Mouse (Mus musculus) myocyte (in vitro differentiated cells): Measurements from ENCODE around the gene Ccdc157. TPM values are rescaled to one million over a fixed set of nuclear protein-coding genes. Genes with fewer than 3 reads are reported as not detected.
A peak's percentile ranks its signal among the peaks of the same experiment; 100 is the strongest.

Source experiments
- H3K27me3 ChIP-seq: one replicate; pipeline ENCODE4 v1.6.1; 2011; ENCODE audit not compliant: control insufficient read depth, insufficient read depth, insufficient read length
- H3K36me3 ChIP-seq: one replicate; pipeline ENCODE4 v1.6.1; 2011; ENCODE audit not compliant: control insufficient read depth, insufficient read depth
- H3K4me2 ChIP-seq: one replicate; pipeline ENCODE4 v1.6.1; 2011; ENCODE audit warnings: low read depth, control low read depth
- H3K4me3 ChIP-seq: one replicate; pipeline ENCODE4 v1.5.1; 2011; ENCODE audit warnings: mild to moderate bottlenecking, control low read depth, moderate library complexity
- H3K79me2 ChIP-seq: one replicate; pipeline ENCODE4 v1.6.1; 2011; ENCODE audit not compliant: control insufficient read depth, insufficient read depth
- H3ac ChIP-seq: one replicate; pipeline ENCODE4 v1.6.1; 2011; ENCODE audit not compliant: control insufficient read depth, insufficient read length
- CEBPB ChIP-seq: IDR thresholded peaks from 2 replicates; pipeline ENCODE4 v1.6.1; 2011; ENCODE audit warnings: mild to moderate bottlenecking, moderate library complexity; ENCODE audit not compliant: poor library complexity, insufficient read depth, severe bottlenecking
- E2F4 ChIP-seq: IDR thresholded peaks from one replicate; pipeline ENCODE4 v1.6.1; 2011; ENCODE audit warnings: mild to moderate bottlenecking, control low read depth, moderate library complexity; ENCODE audit not compliant: insufficient read depth
- MAX ChIP-seq: IDR thresholded peaks from one replicate; pipeline ENCODE4 v1.6.1; 2011; ENCODE audit warnings: low read depth, mild to moderate bottlenecking, control low read depth
- MYOD1 ChIP-seq, 3 experiments: IDR thresholded peaks; one replicate each; pipeline ENCODE4 v1.6.1; 2011; ENCODE audit warnings: control low read depth in 2 of 3, low read depth in 2 of 3, mild to moderate bottlenecking in 2 of 3, moderate library complexity in 1 of 3; ENCODE audit not compliant: insufficient read length in 2 of 3, control insufficient read depth in 1 of 3
- MYOG ChIP-seq, 3 experiments: IDR thresholded peaks; one replicate each; pipeline ENCODE4 v1.6.1; 2011; ENCODE audit warnings: control low read depth in 2 of 3, low read depth in 2 of 3, mild to moderate bottlenecking in 2 of 3; ENCODE audit not compliant: insufficient read length in 2 of 3, control insufficient read depth in 1 of 3, insufficient read depth in 1 of 3
- POLR2A ChIP-seq: IDR thresholded peaks from one replicate; pipeline ENCODE4 v1.6.1; 2011; ENCODE audit warnings: low read depth, mild to moderate bottlenecking, control low read depth, moderate library complexity; ENCODE audit not compliant: insufficient read length
- POLR2AphosphoS2 ChIP-seq: IDR thresholded peaks from one replicate; pipeline ENCODE4 v1.6.1; 2011; ENCODE audit warnings: low read depth, control low read depth; ENCODE audit not compliant: insufficient read length
- REST ChIP-seq: IDR thresholded peaks from one replicate; pipeline ENCODE4 v1.6.1; 2011; ENCODE audit warnings: mild to moderate bottlenecking, control low read depth, moderate library complexity; ENCODE audit not compliant: insufficient read depth, insufficient read length
- SRF ChIP-seq: IDR thresholded peaks from one replicate; pipeline ENCODE4 v1.6.1; 2011; ENCODE audit warnings: low read depth; ENCODE audit not compliant: control insufficient read depth, insufficient read length
- TCF12 ChIP-seq: IDR thresholded peaks from one replicate; pipeline ENCODE4 v1.6.1; 2011; ENCODE audit warnings: mild to moderate bottlenecking, control low read depth; ENCODE audit not compliant: poor library complexity, insufficient read depth, severe bottlenecking
- TCF3 ChIP-seq: IDR thresholded peaks from one replicate; pipeline ENCODE4 v1.6.1; 2011; ENCODE audit warnings: low read depth, control low read depth; ENCODE audit not compliant: insufficient read length
- USF1 ChIP-seq: IDR thresholded peaks from one replicate; pipeline ENCODE4 v1.6.1; 2011; ENCODE audit warnings: low read depth, mild to moderate bottlenecking, control low read depth, moderate library complexity
- polyA plus RNA-seq: library from polyadenylated mRNA; unstranded; fragments of >200 nt; fragmentation: generic; extraction: Trizol; gene quantifications from one replicate; pipeline ENCODE4 v1.2.1, GENCODE M21; 2012; ENCODE audit warnings: missing spikeins

Gene Ccdc157
- polyA plus RNA-seq, 1 experiment, result 5.6 TPM

- H3K36me3 ChIP-seq, result peaks cover 11% of the 10 kb centered on the region
- no peaks in the 10 kb centered on the region for H3K79me2 ChIP-seq
- no peak overlapping the region for H3K4me2 ChIP-seq
- peak; percentile 4 to 69 (median 68) for TF ChIP-seq MYOG (IDR thresholded peaks at IDR 0.05; ENCODE audit: control insufficient read depth in 1 of 3, insufficient read depth in 1 of 3, insufficient read length in 2 of 3, low read depth in 2 of 3)
- TF ChIP-seq MYOD1 (IDR thresholded peaks at IDR 0.05; ENCODE audit: control insufficient read depth in 1 of 3, insufficient read length in 2 of 3, low read depth in 2 of 3), result peak in 2 of 3 experiments; percentile 75 to 82
- no peak for TF ChIP-seq TCF3
- no peak overlapping the region for H3ac ChIP-seq
- no peaks in the 10 kb centered on the region for H3K27me3 ChIP-seq
- H3K4me3 ChIP-seq, result no peak overlapping the region
Measured at GRCm38 (mm10) chr11:4146381-4146780, 13.7 kb downstream of the Ccdc157 start.

GRCm38 (mm10) chr11:4143281-4144062 is 16.6 kb downstream of the Ccdc157 start:
- peaks cover 17% of the 10 kb centered on the region for H3K36me3 ChIP-seq
- no peak overlapping the region for H3ac ChIP-seq
- no peak overlapping the region for H3K4me3 ChIP-seq
- no peak overlapping the region for H3K4me2 ChIP-seq
- no peaks in the 10 kb centered on the region for H3K27me3 ChIP-seq
- no peak for TF ChIP-seq USF1
- TF ChIP-seq MAX, result no peak
- no peak for TF ChIP-seq POLR2A
- TF ChIP-seq TCF3, result no peak
- TF ChIP-seq MYOG (IDR thresholded peaks at IDR 0.05; ENCODE audit: control insufficient read depth in 1 of 3, insufficient read depth in 1 of 3, insufficient read length in 2 of 3, low read depth in 2 of 3), result no peak
- no peak for TF ChIP-seq CEBPB
- no peaks in the 10 kb centered on the region for H3K79me2 ChIP-seq

- peaks cover 17% of the 10 kb centered on the region for H3K36me3 ChIP-seq
- H3K4me2 ChIP-seq, result no peak overlapping the region
- no peak overlapping the region for H3ac ChIP-seq
- no peak overlapping the region for H3K4me3 ChIP-seq
- TF ChIP-seq TCF12 (no peak), POLR2AphosphoS2 (no peak), USF1 (no peak), MYOG (IDR thresholded peaks at IDR 0.05; ENCODE audit: control insufficient read depth in 1 of 3, insufficient read depth in 1 of 3, insufficient read length in 2 of 3, low read depth in 2 of 3) (no peak), CEBPB (no peak), TCF3 (no peak)
- no peaks in the 10 kb centered on the region for H3K79me2 ChIP-seq
- no peaks in the 10 kb centered on the region for H3K27me3 ChIP-seq
Measured at GRCm38 (mm10) chr11:4142352-4142751, 17.7 kb downstream of the Ccdc157 start.

- Histone ChIP-seq H3ac (no peak overlapping the region), H3K79me2 (no peaks in the 10 kb centered on the region), H3K4me3 (no peak overlapping the region), H3K27me3 (no peaks in the 10 kb centered on the region), H3K36me3 (peaks cover 17% of the 10 kb centered on the region), H3K4me2 (no peak overlapping the region)
- no peak for TF ChIP-seq E2F4
Measured at GRCm38 (mm10) chr11:4141505-4141904, 18.6 kb downstream of the Ccdc157 start.

- TF ChIP-seq TCF3 (no peak), SRF (no peak), MAX (no peak), USF1 (no peak), MYOD1 (IDR thresholded peaks at IDR 0.05; ENCODE audit: control insufficient read depth in 1 of 3, insufficient read length in 2 of 3, low read depth in 2 of 3) (no peak), MYOG (IDR thresholded peaks at IDR 0.05; ENCODE audit: control insufficient read depth in 1 of 3, insufficient read depth in 1 of 3, insufficient read length in 2 of 3, low read depth in 2 of 3) (no peak), E2F4 (no peak), TCF12 (no peak), CEBPB (no peak), POLR2A (no peak), REST (no peak), POLR2AphosphoS2 (no peak)
Measured at GRCm38 (mm10) chr11:4138964-4139363, 21.1 kb downstream of the Ccdc157 start.

More at GRCm38 (mm10) chr11:4138964-4139363, 21.1 kb downstream of the Ccdc157 start:
- no peaks in the 10 kb centered on the region for H3K27me3 ChIP-seq
- H3K4me2 ChIP-seq, result no peak overlapping the region
- H3ac ChIP-seq, result no peak overlapping the region
- H3K36me3 ChIP-seq, result peaks cover 17% of the 10 kb centered on the region
- no peaks in the 10 kb centered on the region for H3K79me2 ChIP-seq
- H3K4me3 ChIP-seq, result no peak overlapping the region
